Mouse (Mus musculus) limb, embryonic 15.5 days (tissue): ENCODE measurements around the gene C2cd4a. TPM values are rescaled to one million over a fixed set of nuclear protein-coding genes. Genes with fewer than 3 reads are reported as not detected.

Experiments used
- ATAC-seq: fragments of 200-750 bp; cut with Nextera tagmentation; 2 replicates; pipeline ENCODE4 v1.8.0; 2017; ENCODE audit warnings: low read depth, moderate TSS enrichment; ENCODE audit not compliant: insufficient number of reproducible peaks, low FRiP score, low TSS enrichment
- H3K27ac ChIP-seq: fragments of 300-500 bp; sonication (generic); 2 replicates; pipeline ENCODE4 v1.5.1; 2015; ENCODE audit warnings: moderate library complexity, mild to moderate bottlenecking, inconsistent platforms
- H3K27me3 ChIP-seq: fragments of 300-500 bp; sonication (generic); 2 replicates; pipeline ENCODE4 v1.6.1; 2015; ENCODE audit warnings: inconsistent platforms
- H3K36me3 ChIP-seq: fragments of 300-500 bp; sonication (generic); 2 replicates; pipeline ENCODE4 v1.6.1; 2015; ENCODE audit warnings: inconsistent platforms
- H3K4me1 ChIP-seq: fragments of 300-500 bp; sonication (generic); 2 replicates; pipeline ENCODE4 v1.6.1; 2015; ENCODE audit warnings: inconsistent platforms
- H3K4me2 ChIP-seq: fragments of 300-500 bp; sonication (generic); 2 replicates; pipeline ENCODE4 v1.6.1; 2015; ENCODE audit warnings: mild to moderate bottlenecking, inconsistent platforms
- H3K4me3 ChIP-seq: fragments of 300-500 bp; sonication (generic); 2 replicates; pipeline ENCODE4 v1.5.1; 2015; ENCODE audit warnings: mild to moderate bottlenecking, inconsistent platforms
- H3K9ac ChIP-seq: fragments of 300-500 bp; sonication (generic); 2 replicates; pipeline ENCODE4 v1.6.1; 2015; ENCODE audit warnings: inconsistent platforms
- H3K9me3 ChIP-seq: fragments of 300-500 bp; sonication (generic); 2 replicates; pipeline ENCODE4 v1.6.1; 2016; ENCODE audit warnings: inconsistent platforms
- WGBS: fragments of 180-500 bp; shearing (Covaris S2); methylation state at CpG from one replicate; pipeline ENCODE4 v1.1.7; 2015; 5-methylcytosine and 5-hydroxymethylcytosine counted together
- polyA plus RNA-seq: library from polyadenylated mRNA; unstranded; fragments of >200 nt; fragmentation: Nextera tagmentation; extraction: Ambion mirVana; gene quantifications from 2 replicates; pipeline ENCODE4 v1.2.1, GENCODE M21; 2015

The C2cd4a gene
- polyA plus RNA-seq, 1 experiment from 2014 or later = 0.38 TPM

GRCm38 (mm10) chr9:67831359-67832045, 628 bp downstream of the C2cd4a start:
- WGBS = 1% methylated on average over 56 of the region's 57 CpGs
- H3K27me3 ChIP-seq = peaks cover 43% of the 10 kb centered on the region

GRCm38 (mm10) chr9:67830411-67831358, 1.4 kb downstream of the C2cd4a start:
- Histone ChIP-seq H3K9me3 (no peaks in the 10 kb centered on the region), H3K4me2 (peak overlapping the region; percentile 97), H3K36me3 (no peaks in the 10 kb centered on the region), H3K4me1 (peaks cover 18% of the 10 kb centered on the region), H3K4me3 (peak overlapping the region; percentile 58), H3K27me3 (peaks cover 43% of the 10 kb centered on the region), H3K27ac (no peak overlapping the region), H3K9ac (peak overlapping the region; percentile 52)
- WGBS = 2% methylated on average over 77 of the region's 84 CpGs
- ATAC-seq = peak; percentile 68

More at GRCm38 (mm10) chr9:67831359-67832045, 628 bp downstream of the C2cd4a start:
- Histone ChIP-seq H3K9ac (peak overlapping the region; percentile 52), H3K9me3 (no peaks in the 10 kb centered on the region), H3K36me3 (no peaks in the 10 kb centered on the region), H3K4me3 (peak overlapping the region; percentile 58), H3K4me2 (peak overlapping the region; percentile 97), H3K4me1 (peaks cover 18% of the 10 kb centered on the region), H3K27ac (no peak overlapping the region)
- ATAC-seq = peak; percentile 41; the same call in 1 of the 2 replicates

GRCm38 (mm10) chr9:67828182-67828581, 3.9 kb downstream of the C2cd4a start:
- no peaks in the 10 kb centered on the region for H3K36me3 ChIP-seq
- H3K4me2 ChIP-seq = no peak overlapping the region
- WGBS = 8% methylated on average over 3 of the region's 3 CpGs
- no peak overlapping the region for H3K9ac ChIP-seq
- peaks cover 38% of the 10 kb centered on the region for H3K27me3 ChIP-seq
- H3K4me1 ChIP-seq = peaks cover 18% of the 10 kb centered on the region
- no peak for ATAC-seq
- H3K27ac ChIP-seq = no peak overlapping the region
- no peak overlapping the region for H3K4me3 ChIP-seq
- H3K9me3 ChIP-seq = no peaks in the 10 kb centered on the region

GRCm38 (mm10) chr9:67825527-67825926, 6.6 kb downstream of the C2cd4a start:
- 78% methylated on average over 7 of the region's 7 CpGs for WGBS
- Histone ChIP-seq H3K9ac (no peak overlapping the region), H3K4me3 (no peak overlapping the region), H3K27ac (no peak overlapping the region), H3K36me3 (no peaks in the 10 kb centered on the region), H3K27me3 (peaks cover 20% of the 10 kb centered on the region), H3K4me1 (peaks cover 2% of the 10 kb centered on the region), H3K9me3 (no peaks in the 10 kb centered on the region), H3K4me2 (no peak overlapping the region)
- no peak for ATAC-seq

- no peak overlapping the region for H3K9ac ChIP-seq
- H3K4me3 ChIP-seq = no peak overlapping the region
- H3K9me3 ChIP-seq = no peaks in the 10 kb centered on the region
- WGBS = 43% methylated on average over 5 of the region's 5 CpGs
- H3K4me1 ChIP-seq = no peaks in the 10 kb centered on the region
- H3K4me2 ChIP-seq = no peak overlapping the region
- no peaks in the 10 kb centered on the region for H3K36me3 ChIP-seq
- no peak overlapping the region for H3K27ac ChIP-seq
- H3K27me3 ChIP-seq = no peaks in the 10 kb centered on the region
- no peak for ATAC-seq
Measured at GRCm38 (mm10) chr9:67823131-67823530, 9.0 kb downstream of the C2cd4a start.

- H3K9ac ChIP-seq = no peak overlapping the region
- H3K4me3 ChIP-seq = no peak overlapping the region
- no peaks in the 10 kb centered on the region for H3K9me3 ChIP-seq
- 75% methylated on average over 4 of the region's 4 CpGs for WGBS
- H3K27me3 ChIP-seq = no peaks in the 10 kb centered on the region
- H3K36me3 ChIP-seq = no peaks in the 10 kb centered on the region
- H3K4me1 ChIP-seq = peaks cover 11% of the 10 kb centered on the region
- H3K27ac ChIP-seq = no peak overlapping the region
- no peak for ATAC-seq
- no peak overlapping the region for H3K4me2 ChIP-seq
Measured at GRCm38 (mm10) chr9:67818668-67818950, 13.5 kb downstream of the C2cd4a start.

GRCm38 (mm10) chr9:67817898-67818667, 14.0 kb downstream of the C2cd4a start:
- ATAC-seq = no peak; the same call in 1 of the 2 replicates
- H3K9ac ChIP-seq = no peak overlapping the region
- peaks cover 12% of the 10 kb centered on the region for H3K4me1 ChIP-seq
- no peaks in the 10 kb centered on the region for H3K36me3 ChIP-seq
- no peaks in the 10 kb centered on the region for H3K9me3 ChIP-seq
- WGBS = 19% methylated on average over 10 of the region's 10 CpGs
- no peak overlapping the region for H3K4me2 ChIP-seq
- H3K4me3 ChIP-seq = no peak overlapping the region
- H3K27ac ChIP-seq = no peak overlapping the region
- no peaks in the 10 kb centered on the region for H3K27me3 ChIP-seq

GRCm38 (mm10) chr9:67816172-67816928, 15.8 kb downstream of the C2cd4a start:
- no peak for ATAC-seq
- H3K36me3 ChIP-seq = no peaks in the 10 kb centered on the region
- H3K9me3 ChIP-seq = no peaks in the 10 kb centered on the region
- H3K9ac ChIP-seq = no peak overlapping the region
- H3K4me2 ChIP-seq = no peak overlapping the region
- no peak overlapping the region for H3K27ac ChIP-seq
- WGBS = 64% methylated on average over 2 of the region's 2 CpGs
- no peak overlapping the region for H3K4me3 ChIP-seq
- H3K4me1 ChIP-seq = peaks cover 14% of the 10 kb centered on the region
- no peaks in the 10 kb centered on the region for H3K27me3 ChIP-seq

- Histone ChIP-seq H3K36me3 (no peaks in the 10 kb centered on the region), H3K27me3 (no peaks in the 10 kb centered on the region), H3K9me3 (no peaks in the 10 kb centered on the region), H3K9ac (no peak overlapping the region), H3K4me2 (peak overlapping the region; percentile 30), H3K27ac (peak overlapping the region; percentile 79), H3K4me3 (no peak overlapping the region), H3K4me1 (peaks cover 14% of the 10 kb centered on the region)
- WGBS = 2% methylated on average over 8 of the region's 8 CpGs
- ATAC-seq = peak; percentile 86
Measured at GRCm38 (mm10) chr9:67813665-67814337, 18.3 kb downstream of the C2cd4a start.

GRCm38 (mm10) chr9:67813171-67813570, 19.0 kb downstream of the C2cd4a start:
- WGBS = 51% methylated on average over 4 of the region's 4 CpGs
- H3K9ac ChIP-seq = no peak overlapping the region
- H3K9me3 ChIP-seq = no peaks in the 10 kb centered on the region
- peak overlapping the region; percentile 63 for H3K27ac ChIP-seq
- no peaks in the 10 kb centered on the region for H3K27me3 ChIP-seq
- H3K4me3 ChIP-seq = no peak overlapping the region
- peaks cover 14% of the 10 kb centered on the region for H3K4me1 ChIP-seq
- no peak overlapping the region for H3K4me2 ChIP-seq
- no peak for ATAC-seq
- H3K36me3 ChIP-seq = no peaks in the 10 kb centered on the region

GRCm38 (mm10) chr9:67811116-67811515, 21.0 kb downstream of the C2cd4a start:
- 76% methylated on average over 3 of the region's 3 CpGs for WGBS
- Histone ChIP-seq H3K4me2 (no peak overlapping the region), H3K36me3 (no peaks in the 10 kb centered on the region), H3K9me3 (no peaks in the 10 kb centered on the region), H3K27me3 (no peaks in the 10 kb centered on the region), H3K4me3 (no peak overlapping the region), H3K4me1 (peaks cover 14% of the 10 kb centered on the region), H3K27ac (no peak overlapping the region), H3K9ac (no peak overlapping the region)
- no peak for ATAC-seq
